Mouse (Mus musculus): ENCODE data around the gene Ahnak2. TPM values are rescaled to one million over a fixed set of nuclear protein-coding genes. Genes with fewer than 3 reads are reported as not detected.

The Ahnak2 gene
- polyA plus RNA-seq, 1 experiment from 2014 or later = 5.0 TPM

DNA sequence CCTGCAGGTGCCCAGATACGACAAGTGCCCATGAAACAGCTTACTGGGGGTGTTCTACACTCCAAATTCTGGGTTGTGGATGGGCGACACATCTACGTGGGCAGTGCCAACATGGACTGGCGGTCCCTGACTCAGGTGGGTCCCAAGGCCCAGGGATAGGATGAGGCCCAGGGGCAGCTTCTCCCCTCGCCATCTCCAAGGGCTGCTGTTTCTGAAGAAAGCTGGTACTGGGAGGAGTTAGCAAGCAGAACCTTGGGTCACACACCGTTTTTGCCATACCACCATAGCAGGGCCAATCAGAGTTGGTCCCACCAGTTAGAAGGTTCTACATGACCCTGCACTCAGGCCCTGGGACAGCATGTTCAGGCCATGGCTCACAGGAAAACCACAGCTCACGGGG, 37.5 kb downstream of the Ahnak2 start:
- H3K27me3 ChIP-seq (ENCODE audit: control insufficient read depth, insufficient read depth, low read length) = no peaks in the 10 kb centered on the region
- no peak overlapping the region for H3K9ac ChIP-seq (replicated peaks; ENCODE audit: low read depth, low read length)
- H3K27ac ChIP-seq (ENCODE audit: low read length) = no peak overlapping the region
- 88% methylated on average over 7 of the region's 7 CpGs for WGBS
- no peaks in the 10 kb centered on the region for H3K9me3 ChIP-seq (ENCODE audit: control insufficient read depth, low read depth, low read length)
- no peak for ATAC-seq (ENCODE audit: insufficient number of reproducible peaks, insufficient read depth, low FRiP score, low read depth)
- H3K4me3 ChIP-seq (ENCODE audit: low read depth, low read length) = no peak overlapping the region
- no peaks in the 10 kb centered on the region for H3K36me3 ChIP-seq (ENCODE audit: control insufficient read depth, insufficient read depth, low read length)
- no peak overlapping the region for H3K4me2 ChIP-seq (replicated peaks; ENCODE audit: low read depth, low read length)
- H3K4me1 ChIP-seq (ENCODE audit: control insufficient read depth, insufficient read depth, low read length) = no peaks in the 10 kb centered on the region

DNA sequence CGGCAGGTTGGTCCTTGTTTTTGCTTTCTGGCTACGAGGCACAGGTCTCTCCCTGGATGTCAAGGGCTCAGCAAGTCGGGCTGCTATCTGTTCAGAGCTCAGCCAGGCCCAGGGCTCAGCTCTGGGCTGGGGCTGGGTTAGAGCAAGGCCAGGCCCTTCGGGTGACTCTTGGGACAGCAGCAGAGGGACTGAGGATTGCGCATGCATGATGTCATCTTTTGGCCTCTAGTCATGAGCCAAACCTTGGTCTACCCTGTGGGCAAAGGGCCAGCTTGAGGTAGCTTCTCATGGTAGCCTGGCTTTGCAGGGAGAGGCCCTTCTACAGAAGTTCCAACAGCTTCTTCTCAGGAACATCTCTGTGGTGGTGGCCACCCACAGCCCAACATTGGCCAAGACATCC, 38.3 kb downstream of the Ahnak2 start:
- Histone ChIP-seq H3K27me3 (ENCODE audit: control insufficient read depth, insufficient read depth, low read length) (no peaks in the 10 kb centered on the region), H3K4me3 (ENCODE audit: low read depth, low read length) (no peak overlapping the region), H3K27ac (ENCODE audit: low read length) (no peak overlapping the region), H3K4me2 (replicated peaks; ENCODE audit: low read depth, low read length) (no peak overlapping the region), H3K4me1 (ENCODE audit: control insufficient read depth, insufficient read depth, low read length) (no peaks in the 10 kb centered on the region), H3K9me3 (ENCODE audit: control insufficient read depth, low read depth, low read length) (no peaks in the 10 kb centered on the region), H3K9ac (replicated peaks; ENCODE audit: low read depth, low read length) (no peak overlapping the region), H3K36me3 (ENCODE audit: control insufficient read depth, insufficient read depth, low read length) (no peaks in the 10 kb centered on the region)
- WGBS = 80% methylated on average over 5 of the region's 5 CpGs
- ATAC-seq (ENCODE audit: insufficient number of reproducible peaks, insufficient read depth, low FRiP score, low read depth) = no peak

DNA sequence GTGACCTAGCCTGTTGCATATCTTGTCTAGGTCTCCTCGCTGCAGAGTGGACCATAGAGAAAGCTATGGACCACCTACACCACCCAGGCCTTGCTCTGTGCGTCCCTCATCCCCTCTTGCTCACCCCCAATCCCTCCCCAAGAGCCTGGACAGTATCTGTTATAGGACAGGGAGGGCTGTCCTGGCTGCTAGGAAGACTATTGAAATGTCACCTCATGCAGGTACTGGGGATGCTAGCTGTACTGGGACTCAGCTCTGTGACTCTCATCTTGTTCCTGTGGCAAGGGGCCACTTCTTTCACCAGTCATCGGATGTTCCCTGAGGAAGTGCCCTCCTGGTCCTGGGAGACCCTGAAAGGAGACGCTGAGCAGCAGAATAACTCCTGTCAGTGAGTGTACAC, 39.3 kb downstream of the Ahnak2 start:
- no peaks in the 10 kb centered on the region for H3K36me3 ChIP-seq (ENCODE audit: control insufficient read depth, insufficient read depth, low read length)
- 81% methylated on average over 4 of the region's 4 CpGs for WGBS
- no peaks in the 10 kb centered on the region for H3K27me3 ChIP-seq (ENCODE audit: control insufficient read depth, insufficient read depth, low read length)

DNA sequence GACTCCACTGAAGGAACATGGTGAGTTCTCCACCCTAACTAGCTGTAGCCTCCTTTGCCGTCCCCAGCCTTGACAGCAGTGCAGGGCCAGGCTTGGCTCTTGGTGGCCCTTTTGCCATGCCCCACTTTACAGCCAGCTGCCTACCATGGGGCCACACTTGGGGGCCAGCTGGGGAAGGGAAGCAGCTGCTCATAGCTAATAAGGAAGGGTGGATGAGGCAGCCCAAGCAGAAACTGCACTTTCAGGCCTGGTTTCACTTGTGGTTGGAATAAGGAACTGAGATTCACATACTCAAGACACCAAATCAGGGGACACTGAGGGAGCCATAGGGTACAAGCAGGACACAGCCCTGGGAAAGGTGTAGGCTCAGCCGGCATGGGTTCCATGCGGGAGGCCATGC, 40.4 kb downstream of the Ahnak2 start:
- H3K27me3 ChIP-seq (ENCODE audit: control insufficient read depth, insufficient read depth, low read length) = no peaks in the 10 kb centered on the region
- no peak overlapping the region for H3K9ac ChIP-seq (replicated peaks; ENCODE audit: low read depth, low read length)
- H3K36me3 ChIP-seq (ENCODE audit: control insufficient read depth, insufficient read depth, low read length) = no peaks in the 10 kb centered on the region
- no peaks in the 10 kb centered on the region for H3K9me3 ChIP-seq (ENCODE audit: control insufficient read depth, low read depth, low read length)
- no peaks in the 10 kb centered on the region for H3K4me1 ChIP-seq (ENCODE audit: control insufficient read depth, insufficient read depth, low read length)
- no peak overlapping the region for H3K4me2 ChIP-seq (replicated peaks; ENCODE audit: low read depth, low read length)
- H3K27ac ChIP-seq (ENCODE audit: low read length) = no peak overlapping the region
- ATAC-seq (ENCODE audit: insufficient number of reproducible peaks, insufficient read depth, low FRiP score, low read depth) = no peak
- 78% methylated on average over 3 of the region's 3 CpGs for WGBS
- H3K4me3 ChIP-seq (ENCODE audit: low read depth, low read length) = no peak overlapping the region

More for the DNA sequence above, 39.3 kb downstream of the Ahnak2 start:
- no peak overlapping the region for H3K4me3 ChIP-seq (ENCODE audit: low read depth, low read length)
- H3K9me3 ChIP-seq (ENCODE audit: control insufficient read depth, low read depth, low read length) = no peaks in the 10 kb centered on the region
- no peak overlapping the region for H3K4me2 ChIP-seq (replicated peaks; ENCODE audit: low read depth, low read length)
- ATAC-seq (ENCODE audit: insufficient number of reproducible peaks, insufficient read depth, low FRiP score, low read depth) = no peak
- H3K9ac ChIP-seq (replicated peaks; ENCODE audit: low read depth, low read length) = no peak overlapping the region
- no peaks in the 10 kb centered on the region for H3K4me1 ChIP-seq (ENCODE audit: control insufficient read depth, insufficient read depth, low read length)
- no peak overlapping the region for H3K27ac ChIP-seq (ENCODE audit: low read length)

DNA sequence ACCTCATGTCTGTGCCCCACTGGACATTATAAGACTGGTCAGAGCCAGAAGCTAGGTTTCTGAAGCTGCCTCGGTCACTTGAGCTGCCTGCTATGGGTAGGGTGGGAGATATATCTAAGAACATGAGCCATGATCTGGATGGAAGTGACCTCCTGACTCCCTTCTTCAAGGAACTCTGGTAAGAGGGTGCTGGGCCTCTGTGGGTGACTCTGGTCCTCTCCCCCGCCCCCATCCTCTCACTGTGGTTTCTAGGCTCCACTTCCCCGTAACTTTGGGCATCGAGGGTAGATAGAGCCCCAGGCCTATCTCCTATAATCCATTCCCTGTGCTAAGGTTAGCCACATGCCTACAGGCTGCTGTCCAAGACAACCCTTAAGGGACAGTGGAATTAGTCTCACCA, 41.0 kb downstream of the Ahnak2 start:
- Histone ChIP-seq H3K4me3 (ENCODE audit: low read depth, low read length) (no peak overlapping the region), H3K4me1 (ENCODE audit: control insufficient read depth, insufficient read depth, low read length) (no peaks in the 10 kb centered on the region), H3K27ac (ENCODE audit: low read length) (no peak overlapping the region), H3K9me3 (ENCODE audit: control insufficient read depth, low read depth, low read length) (no peaks in the 10 kb centered on the region), H3K27me3 (ENCODE audit: control insufficient read depth, insufficient read depth, low read length) (no peaks in the 10 kb centered on the region), H3K4me2 (replicated peaks; ENCODE audit: low read depth, low read length) (no peak overlapping the region), H3K9ac (replicated peaks; ENCODE audit: low read depth, low read length) (no peak overlapping the region), H3K36me3 (ENCODE audit: control insufficient read depth, insufficient read depth, low read length) (no peaks in the 10 kb centered on the region)
- 86% methylated on average over 4 of the region's 4 CpGs for WGBS
- no peak for ATAC-seq (ENCODE audit: insufficient number of reproducible peaks, insufficient read depth, low FRiP score, low read depth)

DNA sequence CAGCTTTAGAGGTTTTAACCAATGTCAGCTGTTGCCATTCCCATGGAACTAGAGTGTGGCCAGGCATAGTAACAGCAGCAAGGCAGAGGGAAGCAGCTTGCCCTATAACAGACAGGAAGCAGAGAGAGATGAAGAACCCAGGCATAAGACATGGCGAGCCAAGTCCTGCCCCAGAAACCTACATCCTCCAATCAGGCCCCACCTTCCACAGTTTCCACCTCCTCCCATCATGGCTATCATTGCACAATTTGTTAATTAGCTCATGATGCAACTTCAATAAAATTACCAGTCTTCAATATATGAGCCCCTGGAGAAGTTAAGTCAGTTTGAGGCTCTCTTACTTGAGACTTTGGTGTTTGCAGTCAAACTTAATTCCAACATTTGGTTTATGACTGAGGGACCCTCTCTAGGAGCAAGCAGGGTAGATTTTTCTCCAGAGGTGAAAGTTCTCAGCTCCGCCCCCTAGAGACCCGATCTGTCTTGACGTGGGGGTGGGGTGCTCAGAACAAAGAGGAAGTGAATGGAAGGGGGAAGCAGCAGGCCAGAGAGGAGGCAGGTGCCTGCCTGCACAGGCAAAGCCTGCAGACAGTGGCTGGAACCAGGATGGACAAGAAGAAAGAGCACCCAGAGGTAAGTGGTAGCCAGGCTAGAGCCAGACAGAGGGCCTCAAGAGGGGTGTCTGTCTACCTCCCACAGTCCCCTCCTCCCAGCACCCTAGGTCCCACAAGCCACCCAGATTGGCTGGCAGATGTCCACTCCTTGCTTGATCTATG, 42.1 kb downstream of the Ahnak2 start, which contains the start of gene Pld4:
Gene Pld4 (plus strand): TSS at position 502 of the 773 bp plus-strand sequence.
- H3K4me1 ChIP-seq (ENCODE audit: control insufficient read depth, insufficient read depth, low read length) = no peaks in the 10 kb centered on the region
- no peaks in the 10 kb centered on the region for H3K27me3 ChIP-seq (ENCODE audit: control insufficient read depth, insufficient read depth, low read length)
- H3K36me3 ChIP-seq (ENCODE audit: control insufficient read depth, insufficient read depth, low read length) = no peaks in the 10 kb centered on the region
- no peak within 1 kb of the TSS for H3K27ac ChIP-seq (ENCODE audit: low read length)
- H3K4me3 ChIP-seq (ENCODE audit: low read depth, low read length) = no peak within 1 kb of the TSS
- ATAC-seq (ENCODE audit: insufficient number of reproducible peaks, insufficient read depth, low FRiP score, low read depth) = no peak
- no peak within 1 kb of the TSS for H3K4me2 ChIP-seq (replicated peaks; ENCODE audit: low read depth, low read length)
- no peaks in the 10 kb centered on the region for H3K9me3 ChIP-seq (ENCODE audit: control insufficient read depth, low read depth, low read length)
- no peak within 1 kb of the TSS for H3K9ac ChIP-seq (replicated peaks; ENCODE audit: low read depth, low read length)
- 39% methylated on average over 4 of the region's 4 CpGs for WGBS

DNA sequence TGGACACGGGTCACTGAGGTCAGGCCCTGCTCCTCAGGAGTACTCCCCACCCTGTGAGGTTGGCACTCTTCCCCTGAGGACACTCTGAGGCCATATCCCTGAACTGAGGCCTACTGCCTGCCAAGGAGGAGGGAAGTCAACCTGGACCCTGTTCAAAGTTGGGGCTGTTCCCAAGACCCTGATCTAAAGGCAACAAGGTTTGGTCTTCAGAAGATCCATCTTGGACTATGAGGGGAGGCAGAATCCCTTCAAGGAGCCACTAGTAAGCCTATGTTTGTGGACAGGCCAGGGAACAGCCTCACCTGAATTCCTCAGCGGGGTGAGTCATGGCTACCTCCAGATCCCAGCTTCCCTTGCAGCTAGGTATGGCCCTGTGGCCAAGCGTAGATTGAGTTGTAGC, 43.0 kb downstream of the Ahnak2 start:
- no peaks in the 10 kb centered on the region for H3K9me3 ChIP-seq (ENCODE audit: control insufficient read depth, low read depth, low read length)
- ATAC-seq (ENCODE audit: insufficient number of reproducible peaks, insufficient read depth, low FRiP score, low read depth) = no peak
- no peak overlapping the region for H3K9ac ChIP-seq (replicated peaks; ENCODE audit: low read depth, low read length)
- no peaks in the 10 kb centered on the region for H3K27me3 ChIP-seq (ENCODE audit: control insufficient read depth, insufficient read depth, low read length)
- WGBS = 93% methylated on average over 3 of the region's 3 CpGs
- H3K4me3 ChIP-seq (ENCODE audit: low read depth, low read length) = no peak overlapping the region
- no peaks in the 10 kb centered on the region for H3K4me1 ChIP-seq (ENCODE audit: control insufficient read depth, insufficient read depth, low read length)
- no peaks in the 10 kb centered on the region for H3K36me3 ChIP-seq (ENCODE audit: control insufficient read depth, insufficient read depth, low read length)
- H3K27ac ChIP-seq (ENCODE audit: low read length) = no peak overlapping the region
- H3K4me2 ChIP-seq (replicated peaks; ENCODE audit: low read depth, low read length) = no peak overlapping the region

DNA sequence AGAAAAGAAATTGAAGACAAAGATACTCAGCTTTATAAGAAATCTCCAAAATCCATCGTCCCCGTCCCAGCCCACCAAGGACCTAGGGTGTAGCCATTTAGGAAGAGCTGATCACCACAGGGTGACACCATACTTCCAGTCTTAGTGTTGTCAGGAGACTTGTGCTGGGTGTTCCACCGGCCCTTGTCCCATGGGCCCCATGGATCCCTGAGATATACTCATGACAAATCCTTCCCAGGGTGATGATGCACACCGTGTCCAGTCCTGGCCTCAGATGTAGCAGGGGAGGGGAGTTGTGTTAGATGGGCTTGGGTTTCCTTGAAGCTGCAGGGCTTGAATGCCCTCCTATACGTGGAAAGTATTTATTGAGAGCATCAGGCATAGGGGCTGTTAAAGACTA, 44.6 kb downstream of the Ahnak2 start:
- no peak overlapping the region for H3K4me3 ChIP-seq (ENCODE audit: low read depth, low read length)
- H3K27ac ChIP-seq (ENCODE audit: low read length) = no peak overlapping the region
- H3K4me1 ChIP-seq (ENCODE audit: control insufficient read depth, insufficient read depth, low read length) = no peaks in the 10 kb centered on the region
- H3K27me3 ChIP-seq (ENCODE audit: control insufficient read depth, insufficient read depth, low read length) = no peaks in the 10 kb centered on the region
- H3K4me2 ChIP-seq (replicated peaks; ENCODE audit: low read depth, low read length) = no peak overlapping the region
- 85% methylated on average over 5 of the region's 5 CpGs for WGBS
- H3K36me3 ChIP-seq (ENCODE audit: control insufficient read depth, insufficient read depth, low read length) = no peaks in the 10 kb centered on the region
- H3K9me3 ChIP-seq (ENCODE audit: control insufficient read depth, low read depth, low read length) = no peaks in the 10 kb centered on the region
- ATAC-seq (ENCODE audit: insufficient number of reproducible peaks, insufficient read depth, low FRiP score, low read depth) = no peak
- H3K9ac ChIP-seq (replicated peaks; ENCODE audit: low read depth, low read length) = no peak overlapping the region

DNA sequence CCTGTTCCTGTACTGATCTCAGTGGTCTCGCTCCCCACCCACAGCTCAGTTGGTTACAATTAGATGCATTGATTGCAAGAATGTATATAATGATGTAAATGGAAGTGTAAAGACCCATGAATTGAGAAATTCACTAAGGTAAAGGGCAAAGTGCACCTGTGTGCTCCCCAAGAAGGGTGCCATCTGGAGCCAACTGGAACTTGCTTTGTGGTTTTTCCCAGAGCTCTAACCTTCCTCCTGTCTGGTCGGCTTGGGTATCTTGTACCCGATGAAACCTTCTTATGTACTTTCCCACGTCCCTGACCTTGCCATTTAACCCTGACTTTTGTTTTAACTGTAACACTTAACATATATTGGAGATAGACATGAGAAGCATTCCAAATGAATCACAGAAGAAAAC, 46.6 kb downstream of the Ahnak2 start:
- no peak overlapping the region for H3K4me2 ChIP-seq (replicated peaks; ENCODE audit: low read depth, low read length)
- no peaks in the 10 kb centered on the region for H3K36me3 ChIP-seq (ENCODE audit: control insufficient read depth, insufficient read depth, low read length)
- no peaks in the 10 kb centered on the region for H3K27me3 ChIP-seq (ENCODE audit: control insufficient read depth, insufficient read depth, low read length)
- no peak overlapping the region for H3K4me3 ChIP-seq (ENCODE audit: low read depth, low read length)
- no peak overlapping the region for H3K9ac ChIP-seq (replicated peaks; ENCODE audit: low read depth, low read length)
- no peak overlapping the region for H3K27ac ChIP-seq (ENCODE audit: low read length)
- no peaks in the 10 kb centered on the region for H3K4me1 ChIP-seq (ENCODE audit: control insufficient read depth, insufficient read depth, low read length)
- WGBS = 62% methylated on average over 4 of the region's 4 CpGs
- no peak for ATAC-seq (ENCODE audit: insufficient number of reproducible peaks, insufficient read depth, low FRiP score, low read depth)
- H3K9me3 ChIP-seq (ENCODE audit: control insufficient read depth, low read depth, low read length) = no peaks in the 10 kb centered on the region
